Mouse (Mus musculus) megakaryocyte, embryonic 14.5 days (primary cell): Measurements from ENCODE around the gene Meiob. TPM values are rescaled to one million over a fixed set of nuclear protein-coding genes. Genes with fewer than 3 reads are reported as not detected.

Experiments
- H3K27me3 ChIP-seq: replicated peaks from 2 replicates; pipeline ENCODE3; 2012; ENCODE audit warnings: inconsistent platforms
- H3K36me3 ChIP-seq: replicated peaks from 2 replicates; pipeline ENCODE3; 2012; ENCODE audit warnings: low read length, inconsistent platforms, mixed read lengths
- H3K4me1 ChIP-seq: 2 replicates; pipeline ENCODE4 v1.6.1; 2012; ENCODE audit warnings: inconsistent platforms
- H3K4me3 ChIP-seq: replicated peaks from 2 replicates; pipeline ENCODE3; 2012; ENCODE audit warnings: moderate library complexity, mild to moderate bottlenecking, inconsistent platforms
- H3K9me3 ChIP-seq: 2 replicates; pipeline ENCODE4 v1.6.1; 2012; ENCODE audit warnings: inconsistent platforms
- FLI1 ChIP-seq: IDR thresholded peaks from 2 replicates; pipeline ENCODE4 v1.6.1; 2012; ENCODE audit warnings: low read length, inconsistent platforms, mixed read lengths
- GATA1 ChIP-seq: IDR thresholded peaks from 3 replicates; pipeline ENCODE4 v1.6.1; 2012; ENCODE audit warnings: mixed read lengths, low read length, inconsistent platforms, borderline replicate concordance
- polyA plus RNA-seq: library from polyadenylated mRNA; stranded (reverse); fragments of >175 nt; gene quantifications from 2 replicates; pipeline ENCODE4 v1.2.3, GENCODE M21; 2012; ENCODE audit warnings: low replicate concordance; ENCODE audit not compliant: insufficient read depth

Meiob gene
- polyA plus RNA-seq, 1 experiment: not detected

DNA sequence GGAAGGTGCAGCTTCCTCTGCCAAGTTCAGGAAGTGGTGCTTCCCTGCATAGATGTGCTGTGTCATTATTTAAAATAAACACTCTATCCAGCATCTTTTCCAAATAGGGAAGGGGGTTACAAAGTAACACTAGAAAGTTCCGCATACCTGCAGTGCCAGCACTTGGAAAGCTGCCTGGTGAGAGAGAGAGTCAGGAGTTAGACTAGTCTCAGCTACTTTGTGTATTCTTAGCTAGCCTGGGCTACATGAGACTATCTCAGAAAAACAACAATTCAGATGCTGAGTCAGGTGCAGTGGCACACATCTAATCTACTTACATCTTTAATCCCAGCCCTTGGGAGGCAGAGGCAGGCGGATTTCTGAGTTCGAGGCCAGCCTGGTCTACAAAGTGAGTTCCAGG is 57.7 kb downstream of the Meiob start:
- H3K4me3 ChIP-seq: no peak overlapping the region
- H3K4me1 ChIP-seq: peaks cover 28% of the 10 kb centered on the region
- TF ChIP-seq GATA1: no peak
- no peaks in the 10 kb centered on the region for H3K27me3 ChIP-seq
- peaks cover 91% of the 10 kb centered on the region for H3K36me3 ChIP-seq
- no peaks in the 10 kb centered on the region for H3K9me3 ChIP-seq

DNA sequence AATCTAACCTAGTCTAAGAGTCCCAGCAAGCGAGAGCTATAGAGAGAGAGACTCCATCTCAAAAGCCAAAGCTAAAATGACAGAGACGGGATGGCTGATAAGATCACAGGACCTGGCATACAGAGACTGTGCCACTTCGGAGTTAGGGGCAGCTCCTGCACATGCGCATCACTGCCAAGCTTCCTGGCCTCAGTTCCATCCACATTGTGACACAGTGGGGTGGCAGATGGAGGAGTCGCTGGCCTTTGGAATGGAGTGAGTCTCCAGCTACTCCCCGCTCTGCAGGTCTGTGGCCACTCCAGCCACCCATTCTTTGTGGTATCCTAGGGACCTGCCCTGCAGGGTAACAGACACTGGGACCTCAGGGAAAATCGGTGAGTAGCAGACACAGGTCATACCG is 61.7 kb downstream of the Meiob start, which contains the start of gene Igfals:
Gene Igfals, plus strand, starts transcription at position 222 of the 400 bp plus-strand sequence.
- TF ChIP-seq FLI1 (no peak), GATA1 (no peak)
- Histone ChIP-seq H3K4me3 (no peak within 1 kb of the TSS), H3K4me1 (no peaks in the 10 kb centered on the region), H3K9me3 (no peaks in the 10 kb centered on the region), H3K27me3 (peaks cover 10% of the 10 kb centered on the region), H3K36me3 (peaks cover 60% of the 10 kb centered on the region)

DNA sequence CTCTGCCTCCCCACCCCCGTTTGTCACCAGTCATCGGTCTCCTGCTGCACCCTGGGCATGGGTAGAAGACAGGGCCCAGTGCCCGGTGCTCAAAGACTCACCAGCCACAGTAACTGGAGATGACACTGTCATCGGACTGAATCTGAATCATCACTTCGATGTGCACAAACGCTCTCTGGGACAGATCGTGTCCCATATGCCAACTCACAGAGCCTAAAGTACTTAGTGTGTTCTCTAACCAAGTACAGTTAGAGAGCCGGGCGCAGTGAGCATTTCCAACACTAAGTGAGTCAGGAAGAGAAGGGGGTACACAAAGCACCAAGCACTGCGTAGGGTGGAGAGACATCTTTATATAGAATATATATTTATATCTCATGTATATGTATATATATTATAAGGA is 63.8 kb downstream of the Meiob start:
- Histone ChIP-seq H3K36me3 (peaks cover 39% of the 10 kb centered on the region), H3K4me3 (no peak overlapping the region), H3K9me3 (no peaks in the 10 kb centered on the region), H3K27me3 (peaks cover 12% of the 10 kb centered on the region), H3K4me1 (no peaks in the 10 kb centered on the region)
- no peak for TF ChIP-seq GATA1
- TF ChIP-seq FLI1: no peak

DNA sequence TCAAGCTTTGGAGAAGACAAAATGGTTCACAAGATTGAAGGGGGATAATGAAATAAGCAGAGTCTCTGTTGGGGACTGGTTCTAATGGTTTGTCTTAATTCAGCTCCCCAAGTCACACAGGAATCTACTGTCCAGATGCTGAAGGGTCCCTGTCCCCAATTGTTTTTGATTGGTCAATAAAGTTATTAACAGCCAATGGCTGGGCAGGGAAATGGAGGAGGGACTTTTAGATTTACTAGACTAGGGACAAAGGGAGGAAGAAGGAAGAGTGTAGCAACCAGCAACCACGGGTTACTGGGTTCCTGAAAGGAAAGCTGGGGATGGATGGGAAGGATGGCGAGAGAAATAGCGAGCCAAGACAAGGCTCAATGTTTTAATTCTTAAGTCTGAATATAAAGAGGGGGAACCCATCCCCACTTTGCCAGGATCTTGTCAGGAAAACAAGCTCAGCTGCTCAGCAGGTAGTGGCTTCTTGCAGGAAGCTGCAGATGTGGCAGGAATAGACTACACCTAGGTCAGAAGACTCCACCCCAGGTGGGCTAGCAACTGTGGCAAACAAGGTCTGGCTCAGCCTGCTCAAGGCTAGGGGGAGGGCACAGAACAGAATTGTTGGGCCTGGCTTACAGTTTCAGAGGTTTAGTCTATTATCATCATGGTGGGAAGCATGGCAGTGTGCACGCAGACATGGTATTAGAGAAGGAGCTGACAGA is 69.8 kb downstream of the Meiob start:
- Histone ChIP-seq H3K36me3 (no peaks in the 10 kb centered on the region), H3K4me3 (no peak overlapping the region), H3K9me3 (no peaks in the 10 kb centered on the region), H3K4me1 (peaks cover 20% of the 10 kb centered on the region), H3K27me3 (peaks cover 21% of the 10 kb centered on the region)
- TF ChIP-seq FLI1 (no peak), GATA1 (no peak)

DNA sequence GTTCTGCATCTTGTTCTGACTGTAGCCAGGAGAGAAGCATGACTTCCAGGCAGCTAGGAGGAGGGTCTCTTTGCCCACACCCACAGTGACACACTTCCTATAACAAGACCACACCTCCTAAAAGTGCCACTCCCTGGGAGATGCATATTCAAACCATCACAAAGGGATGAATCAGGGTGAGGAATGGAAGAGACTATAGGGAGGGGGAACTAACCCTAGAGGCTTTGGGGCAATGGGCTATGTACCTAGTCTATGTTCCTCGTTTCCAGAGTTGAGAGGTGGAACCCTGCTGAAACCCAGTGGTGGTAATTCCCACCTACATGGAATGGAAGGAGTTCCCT is 70.3 kb downstream of the Meiob start:
- peaks cover 20% of the 10 kb centered on the region for H3K4me1 ChIP-seq
- peaks cover 20% of the 10 kb centered on the region for H3K27me3 ChIP-seq
- H3K36me3 ChIP-seq: no peaks in the 10 kb centered on the region
- H3K4me3 ChIP-seq: no peak overlapping the region
- no peaks in the 10 kb centered on the region for H3K9me3 ChIP-seq
- TF ChIP-seq FLI1: no peak
- no peak for TF ChIP-seq GATA1

DNA sequence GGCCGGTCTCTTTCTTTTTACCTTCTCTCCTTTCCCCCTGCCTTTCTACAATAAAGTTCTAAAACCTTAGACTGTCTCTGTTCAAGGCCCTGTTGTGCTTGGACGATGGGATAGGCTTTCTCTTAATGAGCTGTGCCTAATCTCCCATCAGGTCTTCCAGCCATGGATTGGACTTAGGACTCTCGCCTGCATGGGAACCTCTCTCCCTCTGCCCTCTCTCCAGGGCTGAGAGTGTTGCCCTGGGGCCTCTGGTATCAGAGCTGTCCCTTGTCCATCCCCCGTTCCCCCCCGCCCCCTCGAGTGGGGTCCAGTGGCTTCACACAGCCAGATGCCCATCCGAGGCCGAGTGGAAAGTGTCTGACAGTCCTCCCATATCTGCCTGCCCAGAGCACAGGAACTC is 70.9 kb downstream of the Meiob start:
- peaks cover 16% of the 10 kb centered on the region for H3K27me3 ChIP-seq
- H3K4me1 ChIP-seq: peaks cover 20% of the 10 kb centered on the region
- H3K36me3 ChIP-seq: no peaks in the 10 kb centered on the region
- TF ChIP-seq FLI1: no peak
- TF ChIP-seq GATA1: no peak
- no peaks in the 10 kb centered on the region for H3K9me3 ChIP-seq
- H3K4me3 ChIP-seq: no peak overlapping the region

DNA sequence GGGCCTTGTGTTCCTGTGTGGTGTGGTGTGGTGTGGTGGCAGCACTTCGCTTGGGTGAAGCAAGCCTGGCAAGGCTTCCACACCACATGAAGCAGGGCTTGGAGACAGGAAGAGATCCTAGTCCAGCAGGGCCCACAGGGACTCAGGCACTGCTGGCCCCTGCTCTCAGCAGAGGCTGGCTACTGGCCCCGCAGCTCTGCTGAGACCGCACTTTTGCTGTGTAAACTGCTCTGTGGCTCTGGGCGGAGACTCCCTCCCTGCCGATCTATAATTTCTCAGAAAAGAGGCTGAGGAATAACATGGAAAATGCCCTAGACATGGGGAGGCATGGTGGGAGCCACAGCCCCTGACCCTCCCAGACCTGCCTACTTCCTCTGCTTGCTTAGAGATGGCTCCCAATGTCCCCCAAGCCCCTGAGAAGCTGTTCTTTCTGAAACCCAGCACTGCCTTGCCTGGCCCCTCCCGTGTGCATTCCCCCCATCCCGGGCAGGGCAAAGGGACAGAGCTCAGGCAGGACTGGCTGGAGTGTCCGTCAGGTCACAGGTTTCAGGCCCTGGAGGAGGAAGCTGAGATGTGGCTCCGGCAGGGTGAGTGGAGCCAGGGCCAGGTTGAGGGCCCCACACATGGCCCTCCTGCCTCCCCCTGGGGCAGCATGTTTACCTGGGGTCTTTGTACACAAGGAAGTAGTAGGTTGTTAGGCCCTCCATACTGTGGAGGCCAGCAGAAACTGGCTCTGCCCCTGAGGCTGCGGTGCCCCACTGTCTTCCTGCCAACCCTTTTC is 73.4 kb downstream of the Meiob start:
- Histone ChIP-seq H3K36me3 (peaks cover 22% of the 10 kb centered on the region), H3K27me3 (peaks cover 12% of the 10 kb centered on the region), H3K4me3 (no peak overlapping the region), H3K9me3 (no peaks in the 10 kb centered on the region), H3K4me1 (peaks cover 39% of the 10 kb centered on the region)
- no peak for TF ChIP-seq FLI1
- TF ChIP-seq GATA1: no peak

DNA sequence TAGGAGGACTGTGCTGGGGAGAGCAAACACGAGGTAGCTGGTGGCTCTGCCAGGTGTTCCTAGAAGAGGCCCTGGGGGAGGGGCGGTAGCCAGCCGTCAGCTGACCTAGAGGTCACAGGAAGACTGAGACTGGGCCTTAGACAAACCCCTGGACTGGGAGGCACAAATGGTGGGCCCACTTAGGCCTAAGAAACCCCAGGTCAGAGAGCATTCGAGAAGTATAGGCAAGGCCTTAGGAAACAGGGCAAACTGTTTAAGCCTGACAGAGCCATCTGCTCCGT is 74.0 kb downstream of the Meiob start:
- Histone ChIP-seq H3K4me1 (peaks cover 43% of the 10 kb centered on the region), H3K9me3 (no peaks in the 10 kb centered on the region), H3K36me3 (peaks cover 28% of the 10 kb centered on the region), H3K27me3 (peaks cover 12% of the 10 kb centered on the region), H3K4me3 (no peak overlapping the region)
- TF ChIP-seq GATA1 (no peak), FLI1 (no peak)

DNA sequence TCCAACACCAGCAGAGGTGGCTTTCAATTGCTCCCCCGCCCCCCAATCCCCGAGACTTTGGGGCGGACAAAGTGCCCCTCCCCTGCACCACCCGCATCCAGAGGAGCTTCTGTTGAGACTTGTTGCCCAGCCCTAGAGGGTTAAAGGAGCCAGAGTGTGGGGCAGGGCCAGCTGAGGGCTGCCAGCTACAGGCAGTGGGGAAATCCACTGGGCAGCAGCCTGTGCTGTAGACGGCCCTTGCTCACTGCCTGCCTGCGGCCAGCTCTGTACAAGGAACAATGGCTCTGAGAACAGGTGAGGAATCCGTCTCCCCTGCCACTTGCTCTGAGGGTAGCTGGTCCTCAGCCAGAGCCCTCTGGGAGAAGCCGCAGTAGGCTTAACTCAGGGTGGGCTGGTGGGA is 74.4 kb downstream of the Meiob start:
- TF ChIP-seq GATA1 (no peak), FLI1 (no peak)
- Histone ChIP-seq H3K9me3 (no peaks in the 10 kb centered on the region), H3K4me1 (peaks cover 44% of the 10 kb centered on the region), H3K27me3 (peaks cover 12% of the 10 kb centered on the region), H3K4me3 (no peak overlapping the region), H3K36me3 (peaks cover 32% of the 10 kb centered on the region)

DNA sequence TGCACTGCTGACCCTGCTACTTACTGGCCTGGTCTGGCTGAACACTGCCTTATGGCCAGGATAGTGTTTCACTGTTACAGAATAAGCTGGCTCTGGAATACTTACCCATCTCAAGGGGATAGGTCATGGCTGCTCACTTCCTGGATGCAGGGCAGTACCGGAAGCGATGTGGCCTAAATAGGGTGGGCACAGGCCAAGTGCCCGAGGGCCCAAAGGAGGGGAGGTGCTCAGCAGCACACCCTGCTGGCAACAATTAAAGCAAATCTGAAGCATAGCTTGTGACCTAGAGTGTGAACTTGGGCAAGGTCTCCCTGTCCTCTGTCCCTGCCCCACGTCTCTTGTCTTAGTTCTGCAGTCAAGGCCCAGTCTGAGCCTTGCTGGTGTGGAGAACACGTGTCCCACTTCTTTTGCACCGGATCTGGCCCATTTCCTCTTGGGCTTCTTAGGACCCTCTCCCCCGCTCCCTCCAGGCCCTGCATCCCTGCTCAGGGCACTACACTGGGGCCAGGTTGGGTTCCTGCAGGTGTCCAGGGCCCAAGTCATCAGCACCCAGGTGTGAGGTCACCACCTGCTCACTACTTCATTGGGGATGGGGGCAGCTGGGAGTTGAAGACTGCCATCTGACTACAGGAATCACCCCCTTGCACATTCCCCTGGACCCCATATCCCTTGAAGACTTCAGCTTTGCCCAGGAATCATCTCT is 77.8 kb downstream of the Meiob start:
- H3K4me3 ChIP-seq: peak overlapping the region; percentile 79
- H3K27me3 ChIP-seq: peaks cover 4% of the 10 kb centered on the region
- no peaks in the 10 kb centered on the region for H3K9me3 ChIP-seq
- H3K36me3 ChIP-seq: peaks cover 49% of the 10 kb centered on the region
- peaks cover 48% of the 10 kb centered on the region for H3K4me1 ChIP-seq
- TF ChIP-seq GATA1 (no peak), FLI1 (no peak; the same call in 1 of the 2 replicates)
